Mouse (Mus musculus): Measurements from ENCODE around the gene Hba-a1. TPM values are rescaled to one million over a fixed set of nuclear protein-coding genes. Genes with fewer than 3 reads are reported as not detected.
"Not testable (repeated sequence)": the region's sequence is repeated elsewhere in the genome, so short reads cannot be mapped to it uniquely, and the experiment has no call there.

The Hba-a1 gene
- polyA plus RNA-seq, 1 experiment from 2014 or later, result 15,213 TPM

GRCm38 (mm10) chr11:32298532-32298918, 15.2 kb downstream of the Hba-a1 start:
- no peak overlapping the region for H3K4me3 ChIP-seq (ENCODE audit: low read length)
- ATAC-seq (replicated peaks; ENCODE audit: extremely low read depth, insufficient read depth, low FRiP score), result no peak

GRCm38 (mm10) chr11:32299865-32300264, 16.6 kb downstream of the Hba-a1 start, which contains the start of gene Hbq1a:
Gene Hbq1a (plus strand): TSS chr11:32300069.
- not testable (repeated sequence) for H3K27ac ChIP-seq (ENCODE audit: low read length); H3K36me3 ChIP-seq (ENCODE audit: control insufficient read depth, insufficient read depth); H3K4me1 ChIP-seq (ENCODE audit: control insufficient read depth, insufficient read depth, low read length); H3K9me3 ChIP-seq (replicated peaks; ENCODE audit: control insufficient read depth, low read length); H3K9ac ChIP-seq (ENCODE audit: low read length); H3K4me3 ChIP-seq (ENCODE audit: low read length)
- peak; percentile 62; the same call in 1 of the 2 replicates for ATAC-seq (replicated peaks; ENCODE audit: extremely low read depth, insufficient read depth, low FRiP score)
- 5% methylated on average over 16 of the region's 16 CpGs for WGBS
- Histone ChIP-seq H3K4me2 (ENCODE audit: low read depth, low read length) (peak within 1 kb of the TSS; percentile 49), H3K27me3 (ENCODE audit: control insufficient read depth, insufficient read depth, low read length) (peaks cover 12% of the 10 kb centered on the region)

More at GRCm38 (mm10) chr11:32298532-32298918, 15.2 kb downstream of the Hba-a1 start:
- WGBS, result 94% methylated on average over 2 of the region's 2 CpGs
- Histone ChIP-seq H3K9me3 (replicated peaks; ENCODE audit: control insufficient read depth, low read length) (no peaks in the 10 kb centered on the region), H3K27ac (ENCODE audit: low read length) (no peak overlapping the region), H3K4me1 (ENCODE audit: control insufficient read depth, insufficient read depth, low read length) (no peaks in the 10 kb centered on the region), H3K4me2 (ENCODE audit: low read depth, low read length) (no peak overlapping the region), H3K27me3 (ENCODE audit: control insufficient read depth, insufficient read depth, low read length) (peaks cover 12% of the 10 kb centered on the region), H3K36me3 (ENCODE audit: control insufficient read depth, insufficient read depth) (no peaks in the 10 kb centered on the region), H3K9ac (ENCODE audit: low read length) (no peak overlapping the region)

DNA sequence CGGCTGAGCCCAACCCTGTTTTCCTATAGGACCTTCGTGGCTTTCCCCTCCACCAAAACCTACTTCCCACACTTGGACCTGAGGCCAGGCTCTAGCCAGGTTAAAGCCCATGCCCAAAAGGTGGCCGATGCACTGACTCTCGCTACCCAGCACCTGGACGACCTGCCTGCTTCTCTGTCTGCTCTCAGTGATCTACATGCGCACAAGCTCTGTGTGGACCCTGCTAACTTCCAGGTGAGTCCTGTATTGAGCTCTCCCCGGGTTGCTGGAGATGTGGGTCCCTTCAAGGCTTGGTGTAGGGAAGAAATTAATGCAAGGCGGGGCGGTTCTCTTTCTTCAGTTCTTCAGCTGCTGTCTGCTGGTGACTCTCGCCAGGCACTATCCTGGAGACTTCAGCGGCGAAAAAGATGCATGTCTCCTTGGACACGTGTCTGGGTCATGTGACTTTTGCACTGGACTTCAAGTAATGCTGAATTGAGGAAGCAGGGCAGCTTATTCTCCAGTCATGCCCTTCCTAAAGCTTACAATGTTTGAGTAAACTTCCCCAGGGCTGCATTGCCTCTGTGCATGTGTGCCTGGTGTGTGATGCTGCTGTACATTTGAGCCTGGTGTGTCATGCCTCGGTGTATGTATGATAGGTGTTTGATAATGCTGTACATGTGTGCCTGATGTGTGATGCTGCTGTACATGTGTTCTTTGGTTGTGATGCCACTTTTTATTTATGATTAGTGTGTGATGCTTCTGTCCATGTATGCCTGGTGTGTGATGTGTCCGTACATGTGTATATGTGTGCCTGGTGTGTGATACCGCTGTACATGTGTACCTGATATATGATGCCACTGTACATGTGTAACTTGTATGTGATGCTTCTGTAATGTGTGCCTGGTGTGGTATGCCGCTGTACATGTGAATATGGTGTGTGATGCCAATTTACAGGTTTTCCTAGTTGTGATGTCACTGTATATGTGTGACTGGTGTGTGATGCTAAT, 17.3 kb downstream of the Hba-a1 start:
- Histone ChIP-seq H3K4me2 (ENCODE audit: low read depth, low read length) (peak overlapping the region; percentile 49), H3K4me1 (ENCODE audit: control insufficient read depth, insufficient read depth, low read length) (no peaks in the 10 kb centered on the region), H3K27ac (ENCODE audit: low read length) (no peak overlapping the region), H3K9me3 (replicated peaks; ENCODE audit: control insufficient read depth, low read length) (no peaks in the 10 kb centered on the region), H3K36me3 (ENCODE audit: control insufficient read depth, insufficient read depth) (no peaks in the 10 kb centered on the region), H3K4me3 (ENCODE audit: low read length) (no peak overlapping the region), H3K27me3 (ENCODE audit: control insufficient read depth, insufficient read depth, low read length) (peaks cover 12% of the 10 kb centered on the region), H3K9ac (ENCODE audit: low read length) (no peak overlapping the region)
- 45% methylated on average over 14 of the region's 17 CpGs for WGBS
- ATAC-seq (replicated peaks; ENCODE audit: extremely low read depth, insufficient read depth, low FRiP score), result no peak

DNA sequence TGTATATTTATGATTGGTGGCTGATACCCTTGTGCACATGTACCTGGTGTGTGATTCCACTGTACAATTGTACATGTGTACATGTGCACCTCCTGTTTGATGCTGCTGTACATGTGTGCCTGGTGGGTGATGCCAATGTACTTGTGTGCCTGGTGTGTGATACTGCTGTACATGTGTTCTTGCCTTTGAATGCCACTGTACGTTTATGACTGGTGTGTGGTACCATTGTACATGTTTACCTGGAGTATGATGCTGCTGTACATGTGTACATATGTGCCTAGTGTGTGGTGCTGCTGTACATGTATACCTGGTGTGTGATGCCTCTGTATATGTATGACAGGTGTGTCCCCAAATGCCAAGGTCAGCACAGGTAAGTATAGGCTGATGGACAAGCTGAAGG, 18.2 kb downstream of the Hba-a1 start:
- no peaks in the 10 kb centered on the region for H3K36me3 ChIP-seq (ENCODE audit: control insufficient read depth, insufficient read depth)
- no peak for ATAC-seq (replicated peaks; ENCODE audit: extremely low read depth, insufficient read depth, low FRiP score)
- H3K4me2 ChIP-seq (ENCODE audit: low read depth, low read length), result no peak overlapping the region
- H3K27ac ChIP-seq (ENCODE audit: low read length), result no peak overlapping the region
- H3K9ac ChIP-seq (ENCODE audit: low read length), result no peak overlapping the region
- H3K4me1 ChIP-seq (ENCODE audit: control insufficient read depth, insufficient read depth, low read length), result no peaks in the 10 kb centered on the region
- H3K4me3 ChIP-seq (ENCODE audit: low read length), result no peak overlapping the region
- H3K9me3 ChIP-seq (replicated peaks; ENCODE audit: control insufficient read depth, low read length), result no peaks in the 10 kb centered on the region
- WGBS, result 56% methylated on average over 1 of the region's 1 CpGs
- H3K27me3 ChIP-seq (ENCODE audit: control insufficient read depth, insufficient read depth, low read length), result peaks cover 12% of the 10 kb centered on the region

DNA sequence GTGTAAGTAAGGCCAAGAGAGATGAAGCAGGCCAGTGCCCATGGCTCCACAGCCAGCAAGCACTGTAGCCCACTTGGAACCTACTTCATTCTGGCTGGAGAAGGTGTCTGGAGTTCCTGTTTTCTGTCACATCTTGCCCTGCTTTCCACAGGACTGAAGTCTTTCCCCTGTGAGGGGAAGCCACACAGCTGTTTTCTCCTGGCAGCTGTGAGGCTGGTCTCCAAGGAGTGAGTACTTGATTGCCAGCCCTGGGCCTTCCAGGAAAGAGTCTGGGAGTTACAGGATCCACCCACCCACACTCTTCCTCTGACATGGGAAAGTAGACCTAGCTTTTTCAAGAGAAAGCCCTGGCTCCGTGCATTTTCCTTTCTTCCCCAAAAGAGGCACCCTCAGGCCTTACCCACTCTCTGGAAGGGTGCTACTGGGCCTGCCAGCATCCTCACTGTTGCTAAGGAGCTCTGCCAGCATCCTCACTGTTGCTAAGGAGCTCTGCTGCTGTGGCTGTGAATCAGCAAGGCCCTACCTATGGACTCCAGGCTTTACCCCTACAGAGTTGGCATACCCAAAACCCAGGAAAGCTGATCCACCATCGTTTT, 19.6 kb downstream of the Hba-a1 start:
- Histone ChIP-seq H3K4me1 (ENCODE audit: control insufficient read depth, insufficient read depth, low read length) (no peaks in the 10 kb centered on the region), H3K9ac (ENCODE audit: low read length) (no peak overlapping the region), H3K4me3 (ENCODE audit: low read length) (no peak overlapping the region), H3K27ac (ENCODE audit: low read length) (no peak overlapping the region), H3K9me3 (replicated peaks; ENCODE audit: control insufficient read depth, low read length) (no peaks in the 10 kb centered on the region), H3K36me3 (ENCODE audit: control insufficient read depth, insufficient read depth) (no peaks in the 10 kb centered on the region), H3K27me3 (ENCODE audit: control insufficient read depth, insufficient read depth, low read length) (peaks cover 12% of the 10 kb centered on the region), H3K4me2 (ENCODE audit: low read depth, low read length) (no peak overlapping the region)
- no peak for ATAC-seq (replicated peaks; ENCODE audit: extremely low read depth, insufficient read depth, low FRiP score)
- 39% methylated on average over 2 of the region's 2 CpGs for WGBS

DNA sequence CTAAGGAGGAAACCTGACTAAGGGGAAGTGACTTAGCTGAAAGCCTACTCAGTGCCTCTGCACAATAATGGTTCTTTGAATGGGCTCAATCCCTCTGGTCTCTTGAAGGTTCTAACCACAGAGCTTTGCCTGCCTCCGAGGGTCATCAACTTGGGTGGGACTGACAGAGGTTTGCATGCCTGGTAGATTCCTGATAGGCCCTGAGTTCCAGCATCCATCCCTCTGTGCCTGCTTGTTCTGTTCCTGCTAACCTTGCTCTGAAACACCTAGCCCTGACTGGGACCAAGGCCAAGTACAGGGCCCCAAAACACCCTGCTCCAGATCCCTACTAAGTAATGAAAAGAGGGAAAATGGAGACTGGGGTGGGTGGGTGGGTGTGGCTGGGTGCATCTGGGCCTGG, 20.1 kb downstream of the Hba-a1 start:
- Histone ChIP-seq H3K9ac (ENCODE audit: low read length) (no peak overlapping the region), H3K27me3 (ENCODE audit: control insufficient read depth, insufficient read depth, low read length) (peaks cover 12% of the 10 kb centered on the region), H3K9me3 (replicated peaks; ENCODE audit: control insufficient read depth, low read length) (no peaks in the 10 kb centered on the region), H3K4me1 (ENCODE audit: control insufficient read depth, insufficient read depth, low read length) (no peaks in the 10 kb centered on the region), H3K4me3 (ENCODE audit: low read length) (no peak overlapping the region), H3K27ac (ENCODE audit: low read length) (no peak overlapping the region), H3K36me3 (ENCODE audit: control insufficient read depth, insufficient read depth) (no peaks in the 10 kb centered on the region), H3K4me2 (ENCODE audit: low read depth, low read length) (no peak overlapping the region)
- WGBS, result 70% methylated on average over 1 of the region's 1 CpGs
- ATAC-seq (replicated peaks; ENCODE audit: extremely low read depth, insufficient read depth, low FRiP score), result no peak

- Histone ChIP-seq H3K9ac (ENCODE audit: low read length) (no peak overlapping the region), H3K36me3 (ENCODE audit: control insufficient read depth, insufficient read depth) (no peaks in the 10 kb centered on the region), H3K4me3 (ENCODE audit: low read length) (no peak overlapping the region), H3K27me3 (ENCODE audit: control insufficient read depth, insufficient read depth, low read length) (peaks cover 3% of the 10 kb centered on the region; the same call in 1 of the 2 replicates), H3K9me3 (replicated peaks; ENCODE audit: control insufficient read depth, low read length) (no peaks in the 10 kb centered on the region), H3K27ac (ENCODE audit: low read length) (no peak overlapping the region), H3K4me1 (ENCODE audit: control insufficient read depth, insufficient read depth, low read length) (no peaks in the 10 kb centered on the region), H3K4me2 (ENCODE audit: low read depth, low read length) (no peak overlapping the region)
- 79% methylated on average over 1 of the region's 1 CpGs for WGBS
- ATAC-seq (replicated peaks; ENCODE audit: extremely low read depth, insufficient read depth, low FRiP score), result no peak
Measured at GRCm38 (mm10) chr11:32307006-32307405, 23.7 kb downstream of the Hba-a1 start.

- Histone ChIP-seq H3K4me1 (ENCODE audit: control insufficient read depth, insufficient read depth, low read length) (no peaks in the 10 kb centered on the region), H3K9me3 (replicated peaks; ENCODE audit: control insufficient read depth, low read length) (no peaks in the 10 kb centered on the region), H3K36me3 (ENCODE audit: control insufficient read depth, insufficient read depth) (no peaks in the 10 kb centered on the region), H3K4me2 (ENCODE audit: low read depth, low read length) (no peak overlapping the region), H3K27ac (ENCODE audit: low read length) (no peak overlapping the region), H3K4me3 (ENCODE audit: low read length) (no peak overlapping the region), H3K27me3 (ENCODE audit: control insufficient read depth, insufficient read depth, low read length) (no peaks in the 10 kb centered on the region; the same call in 1 of the 2 replicates), H3K9ac (ENCODE audit: low read length) (no peak overlapping the region)
- ATAC-seq (replicated peaks; ENCODE audit: extremely low read depth, insufficient read depth, low FRiP score), result no peak
- WGBS, result 64% methylated on average over 4 of the region's 4 CpGs
Measured at GRCm38 (mm10) chr11:32309446-32309845, 26.1 kb downstream of the Hba-a1 start.

DNA sequence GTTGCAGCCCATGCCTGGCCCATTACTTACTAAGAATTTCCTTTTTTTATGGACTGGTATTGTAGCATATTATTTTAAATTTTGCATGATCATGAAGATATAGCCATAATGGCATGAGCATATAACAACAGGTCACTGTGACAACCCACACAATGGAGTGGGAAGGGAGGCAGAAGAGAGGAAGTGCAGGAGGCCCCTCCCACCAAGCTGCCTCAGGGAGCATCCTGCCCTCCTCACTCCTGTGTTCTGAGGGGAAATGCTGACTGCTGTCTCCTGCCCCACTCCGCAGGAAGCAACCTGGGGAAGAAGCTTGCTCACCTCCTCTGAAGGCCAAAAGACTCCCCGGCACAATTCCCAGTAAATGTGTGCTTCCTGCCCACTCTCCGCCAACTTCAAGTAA, 26.6 kb downstream of the Hba-a1 start:
- no peak overlapping the region for H3K4me2 ChIP-seq (ENCODE audit: low read depth, low read length)
- no peak overlapping the region for H3K27ac ChIP-seq (ENCODE audit: low read length)
- H3K4me3 ChIP-seq (ENCODE audit: low read length), result no peak overlapping the region
- no peaks in the 10 kb centered on the region; the same call in 1 of the 2 replicates for H3K27me3 ChIP-seq (ENCODE audit: control insufficient read depth, insufficient read depth, low read length)
- no peaks in the 10 kb centered on the region for H3K9me3 ChIP-seq (replicated peaks; ENCODE audit: control insufficient read depth, low read length)
- H3K36me3 ChIP-seq (ENCODE audit: control insufficient read depth, insufficient read depth), result no peaks in the 10 kb centered on the region
- no peak overlapping the region for H3K9ac ChIP-seq (ENCODE audit: low read length)
- 71% methylated on average over 3 of the region's 3 CpGs for WGBS
- no peaks in the 10 kb centered on the region for H3K4me1 ChIP-seq (ENCODE audit: control insufficient read depth, insufficient read depth, low read length)
- ATAC-seq (replicated peaks; ENCODE audit: extremely low read depth, insufficient read depth, low FRiP score), result no peak

All from heart, embryonic 16.5 days (tissue).